Mouse (Mus musculus) neural tube, embryonic 13.5 days (tissue): ENCODE data around the gene C1qtnf2. TPM values are rescaled to one million over a fixed set of nuclear protein-coding genes. Genes with fewer than 3 reads are reported as not detected.

ENCODE experiments used
- polyA plus RNA-seq: library from polyadenylated mRNA; unstranded; fragments of >200 nt; fragmentation: Nextera tagmentation; extraction: Ambion mirVana; gene quantifications from 2 replicates; pipeline ENCODE4 v1.2.1, GENCODE M21; 2015

The C1qtnf2 gene
- polyA plus RNA-seq, 1 experiment from 2014 or later, result 12.5 TPM

Other genes with a start within 250 kb of the C1qtnf2 start
- 51.6 and 56.1 TPM in 2 replicates for gene Pttg1, start 48.0 kb upstream of the C1qtnf2 start, polyA plus RNA-seq
- gene Slu7, start 40.5 kb upstream of the C1qtnf2 start, polyA plus RNA-seq, result 66.8 and 68.2 TPM in 2 replicates
- 20.9 and 26.7 TPM in 2 replicates for gene Ccnjl, start 54.5 kb downstream of the C1qtnf2 start, polyA plus RNA-seq
- 7.1 and 7.3 TPM in 2 replicates for gene 4933415A04Rik, start 112.8 kb downstream of the C1qtnf2 start, polyA plus RNA-seq
- gene Fabp6, start 127.3 kb downstream of the C1qtnf2 start, polyA plus RNA-seq, result not detected in 2 replicates
- 35.1 and 38.8 TPM in 2 replicates for gene Pwwp2a, start 207.7 kb downstream of the C1qtnf2 start, polyA plus RNA-seq